In the genomic region with DNA sequence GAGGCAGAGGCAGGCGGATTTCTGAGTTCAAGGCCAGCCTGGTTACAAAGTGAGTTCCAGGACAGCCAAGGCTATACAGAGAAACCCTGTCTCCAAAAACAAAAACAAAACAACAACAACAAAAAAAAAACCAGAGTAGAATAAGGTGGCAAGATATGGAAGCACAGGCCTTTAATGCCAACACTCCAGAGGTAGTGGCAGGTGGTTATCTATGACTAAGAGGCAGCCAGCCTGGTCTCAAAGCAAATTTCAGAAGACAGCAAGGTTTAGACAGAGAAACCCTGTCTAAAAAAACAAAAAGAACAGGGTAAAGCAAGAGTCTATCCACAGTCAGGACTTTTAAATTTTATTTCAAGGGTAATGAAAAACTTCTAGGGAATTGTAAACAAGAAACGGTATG, we compare ENCODE assay signal across 9 mouse cellular contexts. TPM values are rescaled to one million over a fixed set of nuclear protein-coding genes. Genes with fewer than 3 reads are reported as not detected.
A peak's percentile ranks its signal among the peaks of the same experiment; 100 is the strongest.
DNase-seq lines count a peak whose midpoint lies in the region; ATAC-seq and TF ChIP-seq lines count a peak whose summit lies in the region.
"Had no signal": no experiment of that assay in that cellular context is flagged by ENCODE, and none has a peak within 500 bp of the region (broad histone marks: within the 10 kb centered on the region; RNA-seq: fewer than 3 reads in every experiment).

No protein-coding gene starts in this region.

- H3K9me3 ChIP-seq in embryonic facial prominence, embryonic 15.5 days (replicated peaks): no peaks in the 10 kb centered on the region
- no peaks in the 10 kb centered on the region for H3K9me3 ChIP-seq in intestine, embryonic 15.5 days
- no peaks in the 10 kb centered on the region for H3K9me3 ChIP-seq in midbrain, embryonic 16.5 days (replicated peaks; ENCODE audit: control insufficient read depth, low read length, poor library complexity, severe bottlenecking)

- H3K4me2 ChIP-seq in embryonic facial prominence, embryonic 15.5 days (replicated peaks): peak overlapping the region; percentile 83; the same call in 1 of the 2 replicates
- peak overlapping the region; percentile 82; the same call in 1 of the 2 replicates for H3K4me2 ChIP-seq in intestine, embryonic 15.5 days (replicated peaks)
- H3K4me2 ChIP-seq in midbrain, embryonic 16.5 days (ENCODE audit: low read length): peak overlapping the region; percentile 59

- no peak overlapping the region for H3K9ac ChIP-seq in embryonic facial prominence, embryonic 15.5 days
- no peak overlapping the region for H3K9ac ChIP-seq in intestine, embryonic 15.5 days
- H3K9ac ChIP-seq in midbrain, embryonic 16.5 days (ENCODE audit: low read depth, low read length): no peak overlapping the region

- intact Hi-C loops in left cerebral cortex, postnatal 36 days (cut with DNase I): no loop called here

- no peak for ATAC-seq in embryonic facial prominence, embryonic 15.5 days (ENCODE audit: insufficient number of reproducible peaks, low FRiP score, low TSS enrichment, low read depth)
- no peak for ATAC-seq in intestine, embryonic 15.5 days
- ATAC-seq in midbrain, embryonic 16.5 days: no peak

- H3K36me3 ChIP-seq in embryonic facial prominence, embryonic 15.5 days: peaks cover 33% of the 10 kb centered on the region
- 0 out of 2 replicates have a peak, but pooled peaks cover 14% of the 10 kb centered on the region for H3K36me3 ChIP-seq in intestine, embryonic 15.5 days
- peaks cover 8% of the 10 kb centered on the region for H3K36me3 ChIP-seq in midbrain, embryonic 16.5 days (ENCODE audit: control insufficient read depth, insufficient read depth, low read length)

- H3K4me3 ChIP-seq in layer of hippocampus, adult 2 months: peak overlapping the region; percentile 93
- peak overlapping the region; percentile 86 for H3K4me3 ChIP-seq in embryonic facial prominence, embryonic 15.5 days (replicated peaks)
- H3K4me3 ChIP-seq in intestine, embryonic 15.5 days (replicated peaks): peak overlapping the region; percentile 85; the same call in 1 of the 2 replicates
- peak overlapping the region; percentile 91; the same call in 1 of the 2 replicates for H3K4me3 ChIP-seq in midbrain, embryonic 16.5 days (ENCODE audit: low read depth, low read length)

- no peak for TF ChIP-seq CTCF in layer of hippocampus, adult 2 months (conservative IDR thresholded peaks at IDR 0.05)

- DNase-seq in layer of hippocampus, adult 2 months (ENCODE audit: low spot score in 2 of 2): no peak
- DNase-seq in layer of hippocampus, adult 11-12 months (ENCODE audit: low spot score): no peak
- DNase-seq in left cerebral cortex, postnatal 36 days (ENCODE audit: low spot score in 2 of 2): no peak
- DNase-seq in urinary bladder, postnatal 14 days (ENCODE audit: low spot score): no peak
- DNase-seq in layer of hippocampus, adult 9-11 months: no peak
- DNase-seq: lung, postnatal 36 days had no signal

- no peaks in the 10 kb centered on the region for H3K27me3 ChIP-seq in embryonic facial prominence, embryonic 15.5 days
- no peaks in the 10 kb centered on the region for H3K27me3 ChIP-seq in intestine, embryonic 15.5 days (replicated peaks)
- H3K27me3 ChIP-seq in midbrain, embryonic 16.5 days (ENCODE audit: control insufficient read depth, insufficient read depth, low read depth, low read length): no peaks in the 10 kb centered on the region

- peaks cover 14% of the 10 kb centered on the region for H3K4me1 ChIP-seq in embryonic facial prominence, embryonic 15.5 days
- H3K4me1 ChIP-seq in intestine, embryonic 15.5 days (replicated peaks): 0 out of 2 replicates have a peak, but pooled peaks cover 8% of the 10 kb centered on the region
- peaks cover 13% of the 10 kb centered on the region for H3K4me1 ChIP-seq in midbrain, embryonic 16.5 days (ENCODE audit: control insufficient read depth, insufficient read depth, low read length)

- 84% methylated on average over 2 of the region's 2 CpGs for WGBS in embryonic facial prominence, embryonic 15.5 days
- 74% methylated on average over 2 of the region's 2 CpGs for WGBS in intestine, embryonic 15.5 days
- 83% methylated on average over 2 of the region's 2 CpGs for WGBS in midbrain, embryonic 16.5 days

- no peak overlapping the region for H3K27ac ChIP-seq in layer of hippocampus, adult 2 months
- no peak overlapping the region for H3K27ac ChIP-seq in embryonic facial prominence, embryonic 15.5 days (replicated peaks)
- no peak overlapping the region for H3K27ac ChIP-seq in intestine, embryonic 15.5 days
- H3K27ac ChIP-seq in midbrain, embryonic 16.5 days (ENCODE audit: low read length): no peak overlapping the region

RNA-seq across cellular contexts. Expression of gene Spryd3, which starts 1.3 kb away (rescaled TPM):
- total RNA-seq in layer of hippocampus, adult 2 months (2021): 100 to 1,000 TPM; 151 to 155 TPM
- 27.4 and 31.7 TPM in 2 replicates for polyA plus RNA-seq in embryonic facial prominence, embryonic 15.5 days (2015; fragmentation: Nextera tagmentation; extraction: Ambion mirVana)
- 20.7 and 24.3 TPM in 2 replicates for polyA plus RNA-seq in intestine, embryonic 15.5 days (2015; fragmentation: Nextera tagmentation; extraction: Ambion mirVana)
- polyA plus RNA-seq in midbrain, embryonic 16.5 days (2015; fragmentation: Nextera tagmentation; extraction: Ambion mirVana): 81.1 and 95.9 TPM in 2 replicates
- 100 to 1,000 TPM; 140 to 160 TPM for total RNA-seq in left cerebral cortex, postnatal 36 days (2021)

RNA-seq across cellular contexts. Expression of gene Igfbp6, which starts 9.5 kb away (rescaled TPM):
- total RNA-seq in layer of hippocampus, adult 2 months (2021): 1 to 10 TPM; 6.9 to 7.7 TPM
- polyA plus RNA-seq in embryonic facial prominence, embryonic 15.5 days (2015; fragmentation: Nextera tagmentation; extraction: Ambion mirVana): 8.3 and 8.8 TPM in 2 replicates
- polyA plus RNA-seq in intestine, embryonic 15.5 days (2015; fragmentation: Nextera tagmentation; extraction: Ambion mirVana): 10.9 and 12.7 TPM in 2 replicates
- polyA plus RNA-seq in midbrain, embryonic 16.5 days (2015; fragmentation: Nextera tagmentation; extraction: Ambion mirVana): 2.5 and 3.1 TPM in 2 replicates
- 10 to 100 TPM; 39.5 to 57.1 TPM for total RNA-seq in left cerebral cortex, postnatal 36 days (2021)

RNA-seq across cellular contexts. Expression of gene Soat2, which starts 15.6 kb away (rescaled TPM):
- not detected for total RNA-seq in layer of hippocampus, adult 2 months (2021)
- 0.21 and 0.41 TPM in 2 replicates for polyA plus RNA-seq in embryonic facial prominence, embryonic 15.5 days (2015; fragmentation: Nextera tagmentation; extraction: Ambion mirVana)
- polyA plus RNA-seq in intestine, embryonic 15.5 days (2015; fragmentation: Nextera tagmentation; extraction: Ambion mirVana): 12.0 and 14.3 TPM in 2 replicates
- 0.21 TPM in 1 of 2 replicates, not detected in the other for polyA plus RNA-seq in midbrain, embryonic 16.5 days (2015; fragmentation: Nextera tagmentation; extraction: Ambion mirVana)
- total RNA-seq in left cerebral cortex, postnatal 36 days (2021): under 1 TPM in 1 of 2 experiments, not detected in 1; 0.23 TPM

RNA-seq across cellular contexts. Expression of gene Tns2, which starts 34.5 kb away (rescaled TPM):
- total RNA-seq in layer of hippocampus, adult 2 months (2021): 10 to 100 TPM; 18.4 to 25.0 TPM
- polyA plus RNA-seq in embryonic facial prominence, embryonic 15.5 days (2015; fragmentation: Nextera tagmentation; extraction: Ambion mirVana): 45.5 and 57.2 TPM in 2 replicates
- polyA plus RNA-seq in intestine, embryonic 15.5 days (2015; fragmentation: Nextera tagmentation; extraction: Ambion mirVana): 28.2 and 31.8 TPM in 2 replicates
- polyA plus RNA-seq in midbrain, embryonic 16.5 days (2015; fragmentation: Nextera tagmentation; extraction: Ambion mirVana): 7.4 and 9.4 TPM in 2 replicates
- total RNA-seq in left cerebral cortex, postnatal 36 days (2021): 10 to 100 TPM; 17.2 to 28.6 TPM
